Mouse (Mus musculus) Patski (cell line): ENCODE results near the gene Phyhd1. TPM values are rescaled to one million over a fixed set of nuclear protein-coding genes. Genes with fewer than 3 reads are reported as not detected.

Source experiments
- ATAC-seq: fragments of 100-300 bp; one replicate; pipeline ENCODE4 v1.8.0; 2021
- CTCF ChIA-PET: fragments of 350-600 bp; sonication (Branson Sonifier 250); formaldehyde crosslinking; loops from one replicate; lab custom pipeline; 2022; ENCODE audit warnings: inconsistent platforms; lab: Charles Lee
- POLR2A ChIA-PET: fragments of 350-600 bp; sonication (Branson Sonifier 250); formaldehyde crosslinking; loops from one replicate; lab custom pipeline; 2022; ENCODE audit warnings: antibody characterized with exemption, inconsistent platforms; lab: Charles Lee
- DNase-seq: peaks from one replicate; pipeline ENCODE4 v3.0.0-alpha.2; 2011; ENCODE audit warnings: low read depth, low spot score
- H3K27me3 ChIP-seq: fragments of 371-371 bp; one replicate; pipeline ENCODE4 v1.5.1; 2021
- CTCF ChIP-seq: fragments of 100-300 bp; IDR thresholded peaks from one replicate; pipeline ENCODE4 v1.5.1; 2021
- in situ Hi-C: fragments of 300-500 bp; cut with MboI; formaldehyde crosslinking; loops from 3 replicates; pipeline ENCODE4 v1.11.1; 2018; ENCODE audit warnings: low pct_unique_long_range_greater_than_20kb, mixed read lengths
- polyA plus RNA-seq: library from polyadenylated mRNA; unstranded; gene quantifications from one replicate; pipeline ENCODE4 v1.2.3, GENCODE M21; 2021

The Phyhd1 gene
- polyA plus RNA-seq, 1 experiment from 2014 or later, result 22.4 TPM

DNA sequence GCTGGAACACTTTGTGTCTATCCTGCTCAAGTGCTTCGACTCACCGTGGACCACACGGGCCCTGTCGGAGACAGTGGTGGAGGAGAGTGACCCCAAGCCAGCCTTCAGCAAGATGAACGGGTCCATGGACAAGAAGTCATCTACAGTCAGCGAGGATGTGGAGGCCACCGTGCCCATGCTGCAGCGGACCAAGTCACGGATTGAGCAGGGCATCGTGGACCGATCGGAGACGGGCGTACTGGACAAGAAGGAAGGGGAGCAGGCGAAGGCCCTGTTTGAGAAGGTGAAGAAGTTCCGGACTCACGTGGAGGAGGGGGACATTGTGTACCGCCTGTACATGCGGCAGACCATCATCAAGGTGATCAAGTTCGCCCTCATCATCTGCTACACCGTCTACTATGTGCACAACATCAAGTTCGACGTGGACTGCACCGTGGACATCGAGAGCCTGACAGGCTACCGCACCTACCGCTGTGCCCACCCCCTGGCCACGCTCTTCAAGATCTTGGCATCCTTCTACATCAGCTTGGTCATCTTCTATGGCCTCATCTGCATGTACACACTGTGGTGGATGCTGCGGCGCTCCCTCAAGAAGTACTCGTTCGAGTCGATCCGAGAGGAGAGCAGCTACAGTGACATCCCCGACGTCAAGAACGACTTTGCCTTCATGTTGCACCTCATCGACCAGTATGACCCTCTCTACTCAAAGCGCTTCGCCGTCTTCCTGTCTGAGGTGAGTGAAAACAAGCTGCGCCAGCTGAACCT, 10.2 kb upstream of the Phyhd1 start:
- in situ Hi-C loops, result no loop called here
- no peak for TF ChIP-seq CTCF
- POLR2A ChIA-PET, result interaction anchor here (0.6 to 1.9 kb wide), 3 partner anchors 11 to 101 kb away, joined by 3 to 7 read pairs (median 3); partner anchors contain the start of gene Phyhd1
- ATAC-seq (no peak), DNase-seq (no peak)
- CTCF ChIA-PET, result interaction anchor here (0.9 kb wide), 1 partner anchor 14 kb away, joined by 4 read pairs; no protein-coding TSS in a partner anchor
- H3K27me3 ChIP-seq, result no peaks in the 10 kb centered on the region

- POLR2A ChIA-PET, result interaction anchor here (0.6 to 1.9 kb wide), 3 partner anchors 10 to 100 kb away, joined by 3 to 7 read pairs (median 3); partner anchors contain the start of gene Phyhd1
- ATAC-seq (no peak), DNase-seq (no peak)
- in situ Hi-C loops, result no loop called here
- no peak for TF ChIP-seq CTCF
- H3K27me3 ChIP-seq, result no peaks in the 10 kb centered on the region
- CTCF ChIA-PET, result interaction anchor here (0.8 to 0.9 kb wide), 2 partner anchors 15 to 17 kb away, joined by 3 to 4 read pairs; partner anchors contain the start of gene Gm28035
Measured at GRCm38 (mm10) chr2:30256616-30257350, 9.2 kb upstream of the Phyhd1 start.

DNA sequence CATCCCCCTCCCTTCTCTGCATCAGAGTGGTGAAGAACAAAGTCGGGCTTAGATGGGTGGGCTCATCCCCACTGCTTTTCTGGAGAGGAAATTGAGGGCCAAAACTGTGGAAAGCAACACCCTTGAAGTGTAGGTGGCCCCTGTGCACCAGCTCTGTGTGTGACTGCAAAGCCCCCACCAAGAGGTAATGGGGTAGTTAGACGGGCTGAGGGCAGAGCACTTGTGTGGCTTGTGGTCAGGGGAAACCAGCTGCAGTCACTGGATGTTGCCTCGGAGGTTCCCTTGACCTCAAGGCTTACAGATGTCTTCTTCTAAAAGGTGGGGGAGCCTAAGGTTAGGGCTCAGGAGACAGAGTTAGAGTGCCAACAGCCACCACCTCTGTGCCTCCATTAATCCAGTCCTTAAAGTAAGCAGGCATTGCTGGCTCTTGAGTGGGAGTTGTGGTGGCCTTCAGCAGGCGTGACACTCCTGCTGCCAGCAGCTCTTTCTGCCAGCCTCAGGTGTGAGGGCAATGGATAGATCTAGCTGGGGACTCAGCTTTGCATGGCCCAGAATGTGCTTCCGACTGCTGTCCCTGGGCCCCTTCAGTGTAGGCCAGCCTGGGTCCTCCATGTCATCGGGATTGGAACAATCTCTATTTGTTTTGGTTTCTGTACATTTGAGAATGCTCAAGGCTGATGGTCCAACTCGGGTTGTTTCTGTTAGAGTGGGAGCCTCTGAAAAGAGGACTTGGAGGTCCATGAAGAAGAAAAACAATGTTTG, 8.1 kb upstream of the Phyhd1 start:
- no peak for TF ChIP-seq CTCF
- DNase-seq, result no peak
- in situ Hi-C loops, result no loop called here
- CTCF ChIA-PET, result no interaction called here
- no peak for ATAC-seq
- POLR2A ChIA-PET, result interaction anchor here (1.9 kb wide), 1 partner anchor 9 kb away, joined by 7 read pairs; the partner anchor contains the start of gene Phyhd1
- H3K27me3 ChIP-seq, result no peaks in the 10 kb centered on the region

- DNase-seq (no peak), ATAC-seq (no peak)
- no peak for TF ChIP-seq CTCF
- CTCF ChIA-PET, result no interaction called here
- no peaks in the 10 kb centered on the region for H3K27me3 ChIP-seq
- in situ Hi-C loops, result no loop called here
- POLR2A ChIA-PET, result no interaction called here
Measured at GRCm38 (mm10) chr2:30258600-30258999, 7.4 kb upstream of the Phyhd1 start.

- H3K27me3 ChIP-seq, result no peaks in the 10 kb centered on the region
- DNase-seq (no peak), ATAC-seq (no peak)
- ChIA-PET POLR2A (no interaction called here), CTCF (no interaction called here)
- in situ Hi-C loops, result loop anchor here (10.0 kb wide), 1 partner anchor 85 kb away; the partner anchor contains the start of genes Endog and Spout1
- TF ChIP-seq CTCF, result no peak
Measured at GRCm38 (mm10) chr2:30259131-30260064, 6.6 kb upstream of the Phyhd1 start.

DNA sequence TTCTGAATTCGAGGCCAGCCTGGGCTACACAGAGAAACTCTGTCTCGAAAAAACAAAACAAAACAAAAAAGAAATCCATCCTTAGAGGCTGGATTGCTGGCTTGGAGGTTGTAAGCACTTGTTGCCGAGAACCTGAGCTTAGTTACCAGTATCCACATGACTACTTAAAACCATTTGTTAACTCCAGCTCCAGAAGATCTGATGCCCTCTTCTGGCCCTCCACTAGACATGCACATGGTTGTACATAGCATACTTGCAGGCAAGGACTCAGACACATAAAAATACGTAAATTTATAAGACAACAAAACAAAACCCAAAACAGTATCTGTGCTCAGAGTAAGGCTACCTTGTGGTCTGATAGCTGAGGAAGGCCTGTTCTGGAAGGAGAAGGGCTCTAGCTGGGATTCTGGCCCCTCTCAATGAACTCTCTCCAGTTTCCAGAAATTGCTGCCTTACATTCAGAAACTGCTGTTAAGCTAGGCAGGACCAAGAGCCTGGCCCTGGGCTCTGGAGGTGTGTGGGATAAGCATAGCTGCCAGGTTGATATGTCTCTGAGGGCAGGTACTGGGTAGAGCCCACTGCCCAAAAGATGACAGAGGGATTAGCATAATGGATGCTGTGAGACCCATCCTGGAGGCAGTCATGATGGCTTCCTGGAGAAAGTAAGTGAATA, 4.8 kb upstream of the Phyhd1 start:
- CTCF ChIA-PET, result interaction anchor here (0.7 to 1.2 kb wide), 2 partner anchors 20 to 22 kb away, joined by 3 to 4 read pairs; no protein-coding TSS in a partner anchor
- POLR2A ChIA-PET, result interaction anchor here (1.3 kb wide), 1 partner anchor 24 kb away, joined by 3 read pairs; the partner anchor contains the start of gene Lrrc8a
- ATAC-seq (no peak), DNase-seq (no peak)
- H3K27me3 ChIP-seq, result no peaks in the 10 kb centered on the region
- no peak for TF ChIP-seq CTCF
- in situ Hi-C loops, result loop anchor here (10.0 kb wide), 1 partner anchor 86 kb away; the partner anchor contains the start of genes Endog and Spout1

DNA sequence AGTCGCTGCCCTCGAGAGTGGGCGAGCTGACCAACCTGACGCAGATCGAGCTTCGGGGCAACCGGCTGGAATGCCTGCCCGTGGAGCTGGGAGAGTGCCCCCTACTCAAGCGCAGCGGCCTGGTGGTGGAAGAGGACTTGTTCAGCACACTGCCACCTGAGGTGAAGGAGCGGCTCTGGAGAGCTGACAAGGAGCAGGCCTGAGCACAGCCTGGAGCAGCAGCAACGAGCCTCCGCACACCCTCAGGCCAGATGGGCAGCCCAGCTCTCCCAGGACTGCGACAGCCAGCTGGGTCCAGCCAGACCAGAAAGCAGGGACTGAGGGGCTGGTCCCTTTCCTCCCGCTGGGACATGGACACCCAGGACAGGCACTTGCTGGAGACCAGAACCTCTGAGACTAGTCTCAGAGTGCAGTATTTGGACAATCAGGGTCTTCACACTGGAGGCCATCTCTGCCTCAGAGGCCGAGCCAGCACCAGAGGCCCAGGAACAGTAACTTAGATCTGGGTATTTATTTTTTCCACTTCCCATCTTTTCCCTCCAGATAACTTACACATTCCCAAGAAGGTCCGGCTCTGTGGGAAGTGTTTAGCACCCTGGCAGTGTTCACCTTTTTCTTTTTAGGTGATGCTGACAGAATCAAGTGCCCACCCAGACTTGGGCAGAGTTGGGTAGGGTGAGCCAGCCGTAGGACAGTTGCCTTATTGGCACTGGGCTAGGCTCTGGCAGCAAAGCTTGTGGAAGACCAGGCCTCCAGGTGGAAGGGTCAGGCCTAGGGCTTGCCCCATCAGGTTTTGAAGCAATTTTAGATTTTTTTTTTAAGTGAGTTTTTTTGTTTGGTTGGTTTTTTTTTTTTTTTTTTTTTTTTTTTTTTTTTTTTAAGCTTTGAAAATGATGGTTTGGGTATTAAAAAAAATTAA, 3.8 kb upstream of the Phyhd1 start:
- ChIA-PET CTCF (interaction anchor here (0.7 to 1.2 kb wide), 2 partner anchors 21 to 23 kb away, joined by 3 to 4 read pairs; no protein-coding TSS in a partner anchor), POLR2A (interaction anchor here (1.3 kb wide), 1 partner anchor 25 kb away, joined by 3 read pairs; the partner anchor contains the start of gene Lrrc8a)
- in situ Hi-C loops, result loop anchor here (10.0 kb wide), 1 partner anchor 87 kb away; the partner anchor contains the start of genes Endog and Spout1
- TF ChIP-seq CTCF, result no peak
- no peak for DNase-seq
- no peaks in the 10 kb centered on the region for H3K27me3 ChIP-seq
- ATAC-seq, result no peak
